Mouse (Mus musculus): ENCODE measurements around the gene Bglap. TPM values are rescaled to one million over a fixed set of nuclear protein-coding genes. Genes with fewer than 3 reads are reported as not detected.

The Bglap gene
- total RNA-seq, 2 experiments from 2014 or later: 1.4 TPM; not detected in 1

DNA sequence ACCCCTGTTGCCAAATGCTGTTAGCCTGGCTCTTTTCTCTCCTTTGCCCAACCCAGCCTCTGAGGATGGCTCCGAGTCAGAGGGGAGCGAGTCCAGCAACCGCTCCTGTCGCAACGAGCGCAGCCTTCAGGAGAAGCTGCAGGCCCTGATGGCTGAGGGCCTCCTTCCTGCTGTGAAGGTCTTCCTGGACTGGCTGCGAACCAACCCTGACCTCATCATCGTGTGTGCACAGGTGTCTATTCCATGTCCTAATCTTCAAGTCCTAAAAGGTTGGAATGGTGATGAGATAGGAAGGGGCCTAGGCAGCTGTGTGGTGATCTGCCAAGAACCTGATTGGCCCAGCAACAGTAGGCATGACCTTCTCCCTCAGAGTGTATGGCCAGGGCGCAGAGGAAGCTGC is 31.4 kb downstream of the Bglap start:
- no peak for DNase-seq (ENCODE audit: low spot score in 2 of 2)

DNA sequence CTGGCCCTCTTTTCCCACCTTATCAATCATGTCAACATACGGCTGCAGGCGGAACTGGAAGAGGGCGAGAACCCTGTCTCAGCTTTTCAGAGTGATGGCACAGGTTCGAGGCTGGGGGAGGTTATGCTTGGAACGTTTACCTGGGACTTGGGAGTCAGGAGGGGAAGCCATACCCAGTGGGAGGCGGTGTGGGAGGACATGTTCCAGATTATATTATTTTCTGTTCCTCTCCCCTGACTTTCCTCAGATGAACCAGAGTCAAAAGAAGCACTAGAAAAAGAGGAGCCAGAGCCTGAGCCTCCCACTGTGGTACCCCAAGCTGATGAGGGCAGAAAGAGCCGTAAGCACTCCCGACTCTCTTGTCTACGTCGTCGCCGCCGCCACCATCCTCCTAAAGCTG is 33.5 kb downstream of the Bglap start:
- DNase-seq (ENCODE audit: low spot score in 2 of 2): no peak

DNA sequence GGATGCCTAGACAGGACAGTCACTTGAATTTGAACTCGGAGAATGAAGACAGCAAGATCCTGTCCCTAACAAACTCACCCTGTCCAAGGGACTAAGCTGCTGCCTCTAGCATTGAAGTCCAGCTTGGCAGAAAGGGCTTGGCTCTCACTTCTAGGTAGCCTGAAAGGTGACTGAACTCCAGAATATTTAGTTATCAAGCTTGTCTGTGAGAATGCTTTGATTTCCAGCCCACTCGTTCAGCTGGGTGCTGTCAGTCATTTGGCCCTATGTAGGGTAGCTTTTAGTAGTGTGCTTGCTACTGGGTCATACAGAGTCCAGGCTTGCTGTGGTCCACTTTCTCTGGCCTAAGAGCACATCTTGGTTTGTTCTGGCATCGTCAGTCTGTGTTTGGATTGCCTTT is 45.3 kb downstream of the Bglap start:
- DNase-seq (ENCODE audit: low spot score in 2 of 2): no peak

DNA sequence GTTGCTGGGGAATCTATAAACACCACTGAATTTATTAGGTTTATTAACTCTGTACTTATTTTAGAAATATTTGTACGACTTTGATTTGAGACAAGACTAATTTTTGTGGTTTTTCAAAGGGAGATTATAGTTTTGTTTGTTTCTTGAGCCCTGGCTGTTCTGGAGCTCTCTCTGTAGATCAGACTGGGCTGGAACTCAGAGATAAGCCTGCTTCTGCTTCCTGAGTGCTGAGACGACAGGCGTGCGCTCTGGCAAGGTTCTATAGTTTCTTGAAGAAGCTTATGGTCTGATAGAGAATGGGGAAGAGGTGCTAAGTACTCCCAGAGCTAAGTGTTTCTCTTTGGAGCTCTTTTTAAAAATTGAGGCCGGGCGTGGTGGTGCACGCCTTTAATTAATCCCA is 45.9 kb downstream of the Bglap start:
- no peak for DNase-seq (ENCODE audit: low spot score in 2 of 2)

DNA sequence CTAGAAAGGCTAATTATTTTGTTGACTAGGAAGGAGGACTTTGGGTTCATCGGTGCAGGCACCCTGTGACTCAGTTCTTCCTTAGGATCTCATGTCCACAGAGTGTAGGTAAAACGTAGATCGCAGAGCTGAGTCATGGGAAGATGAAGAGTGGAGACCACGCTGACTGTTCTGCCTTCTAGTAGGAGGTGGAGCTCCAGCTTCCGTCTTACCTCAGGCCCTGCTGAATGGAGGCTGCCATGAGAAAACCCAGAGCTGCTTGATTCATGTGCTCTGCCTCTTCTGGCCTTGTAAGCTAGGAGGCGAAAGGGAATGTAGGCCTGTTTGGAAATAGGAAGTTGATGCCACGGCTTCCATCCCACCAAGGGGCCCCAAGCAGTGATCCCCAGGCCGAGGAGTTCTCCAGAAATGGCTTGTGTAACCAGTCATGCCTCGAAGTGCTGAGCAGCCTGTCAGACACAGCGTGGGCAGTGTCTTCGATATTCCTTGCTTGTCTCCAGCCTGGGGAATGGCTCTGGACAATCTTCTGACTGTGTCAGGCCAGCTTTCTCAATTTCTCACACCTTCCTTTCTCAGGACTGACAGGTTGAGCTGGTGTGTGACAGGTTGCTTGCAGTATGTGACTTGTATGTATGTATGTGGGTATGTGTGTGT is 46.8 kb downstream of the Bglap start:
- DNase-seq (ENCODE audit: low spot score in 2 of 2): no peak

DNA sequence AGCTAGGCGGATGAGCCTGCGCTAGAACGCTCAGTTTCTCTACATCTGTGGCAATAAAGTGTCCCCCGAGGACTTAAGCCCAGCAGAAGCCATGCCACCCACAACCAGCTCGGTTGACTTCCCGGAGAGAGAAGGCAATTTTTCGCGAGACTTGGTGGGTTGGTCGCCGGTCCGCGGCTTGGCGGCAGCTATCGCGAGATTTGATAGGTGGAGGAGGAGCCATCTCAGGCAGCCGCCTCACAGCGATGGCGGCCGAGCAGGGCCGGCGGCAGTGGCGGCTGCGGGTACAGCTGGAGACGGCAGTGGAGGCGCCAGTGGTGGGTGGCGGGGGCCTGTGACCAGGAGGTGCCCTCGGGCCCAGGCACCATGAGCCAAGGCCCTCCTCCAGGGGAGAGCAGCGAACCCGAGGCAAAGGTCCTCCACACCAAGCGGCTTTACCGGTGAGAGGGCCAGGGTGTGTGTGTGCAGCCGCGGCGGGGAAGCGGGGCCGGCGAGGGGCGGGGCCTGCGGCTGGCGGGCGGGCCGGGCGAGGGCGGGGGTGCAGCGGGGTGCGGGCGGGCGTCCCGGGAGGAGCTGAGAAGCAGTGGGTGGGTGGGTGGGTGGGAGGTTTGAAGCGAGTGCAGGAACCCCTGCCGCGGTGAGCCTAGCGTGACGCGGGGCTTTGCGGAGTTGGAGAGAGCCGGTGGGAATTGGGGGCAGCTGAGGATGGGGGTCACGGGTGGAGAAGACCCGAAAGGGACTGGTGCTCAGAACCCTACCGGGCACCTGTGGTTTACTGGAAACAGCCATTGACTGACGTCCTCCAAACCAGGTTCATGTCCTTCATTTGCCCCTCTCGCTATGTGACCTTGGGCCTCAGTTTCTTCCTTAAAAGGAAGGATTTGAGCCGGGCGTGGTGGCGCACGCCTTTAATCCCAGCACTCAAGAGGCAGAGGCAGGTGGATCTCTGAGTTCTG is 47.9 kb downstream of the Bglap start, which contains the start of the genes Tmem79 and Smg5:
Tmem79 (minus strand) TSS at position 91 of the 956 bp plus-strand sequence.
Smg5 (plus strand) TSS at position 203 of the 956 bp plus-strand sequence.
- peak; percentile 92 to 98 for DNase-seq (ENCODE audit: low spot score in 2 of 2)

DNA sequence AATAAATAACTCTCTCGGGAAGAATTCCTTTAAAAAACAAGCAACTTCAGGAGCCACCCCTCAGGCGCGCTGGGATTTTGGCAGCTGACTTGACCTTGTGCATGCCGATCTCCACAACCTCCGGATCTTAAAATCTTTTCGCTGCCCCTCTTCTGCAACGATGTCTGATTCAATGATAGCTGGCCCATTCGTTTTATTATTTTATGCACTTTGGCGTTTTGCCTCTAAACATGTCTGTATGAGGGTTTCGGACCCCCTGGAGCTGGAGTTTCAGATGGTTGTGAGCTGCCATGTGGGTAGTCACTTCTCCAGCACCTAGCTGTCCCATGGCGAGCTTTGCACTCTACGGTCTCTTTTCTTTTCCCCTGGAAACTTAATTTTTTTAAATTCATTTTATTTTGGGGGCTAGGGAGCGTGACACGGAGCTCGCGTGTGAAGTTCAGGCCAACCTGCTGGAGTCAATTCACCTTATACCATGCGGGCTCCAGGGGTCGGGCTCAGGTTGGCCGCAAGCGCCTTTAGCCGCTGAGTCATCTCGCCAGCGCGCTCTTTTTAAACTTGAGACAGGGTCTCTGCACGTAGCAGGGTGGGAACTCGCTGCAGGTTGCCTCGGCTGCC is 48.7 kb downstream of the Bglap start:
- DNase-seq (ENCODE audit: low spot score in 2 of 2): no peak

DNA sequence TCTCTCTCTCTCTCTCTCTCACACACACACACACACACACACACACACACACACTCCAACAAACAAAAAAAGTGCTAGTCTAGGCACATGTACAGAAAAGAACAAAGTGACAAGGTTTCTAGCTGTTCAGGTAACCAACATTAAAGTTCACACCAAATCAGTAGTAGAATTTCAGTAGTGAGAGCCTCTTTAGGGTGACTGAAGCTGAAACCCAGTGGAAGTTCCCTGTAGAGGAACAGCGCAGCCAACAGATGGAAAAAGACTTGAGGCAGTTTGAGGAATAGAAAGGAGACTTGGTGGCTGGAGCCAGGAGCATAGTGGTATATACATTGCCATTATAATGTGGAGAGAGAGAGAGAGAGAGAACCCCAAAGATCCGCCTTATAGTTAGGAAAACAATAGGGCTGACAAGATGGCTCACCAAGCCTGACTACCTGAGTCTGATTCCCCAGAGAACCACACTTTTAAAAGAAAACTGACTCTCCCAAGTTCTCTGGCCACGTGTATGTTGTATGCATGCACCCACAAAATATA is 49.3 kb downstream of the Bglap start:
- no peak for DNase-seq (ENCODE audit: low spot score in 2 of 2)

DNA sequence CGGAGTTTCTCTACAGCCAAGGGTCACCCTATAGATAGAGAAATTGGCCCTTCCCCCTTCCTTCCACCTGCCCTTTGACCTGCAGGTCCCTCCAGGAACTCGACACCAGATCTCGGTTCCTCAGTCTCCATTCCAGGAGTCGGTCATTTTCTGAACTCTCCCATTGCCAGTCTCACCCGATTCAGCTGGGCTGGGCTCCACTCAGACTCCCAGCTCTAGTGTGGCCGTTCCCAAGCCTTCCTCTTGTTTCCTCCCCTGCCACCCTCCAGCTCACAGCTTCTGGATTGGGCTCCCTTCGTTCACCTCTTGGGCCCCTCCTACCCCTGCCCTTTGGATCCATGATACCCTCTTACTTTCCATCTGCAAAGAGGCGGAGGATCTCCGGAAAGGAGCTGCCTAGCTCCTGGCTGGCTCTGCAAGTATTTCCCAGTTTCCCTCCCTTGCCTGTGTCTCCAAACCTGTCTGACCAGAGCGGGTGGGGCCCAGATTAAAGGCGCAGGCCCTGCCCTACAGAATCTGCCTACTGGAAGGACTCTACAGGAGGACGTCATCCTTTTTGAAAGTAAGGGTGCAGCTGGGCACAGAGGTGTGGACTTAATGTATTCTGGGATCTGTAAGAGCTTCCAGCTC is 50.1 kb downstream of the Bglap start:
- no peak for DNase-seq (ENCODE audit: low spot score in 2 of 2)

Other genes with a start within 250 kb of the Bglap start
- gene Mef2d, start 242.1 kb downstream of the Bglap start, total RNA-seq (2021): 100 to 1,000 TPM; 160 to 174 TPM
- gene Rhbg, start 129.8 kb downstream of the Bglap start, total RNA-seq (2021): under 1 TPM in 1 of 2 experiments, not detected in 1; 0.16 TPM
- gene Gm38392, start 97.3 kb downstream of the Bglap start, total RNA-seq (2021): under 1 TPM; 0.26 to 0.59 TPM
- gene Tsacc, start 87.5 kb downstream of the Bglap start, total RNA-seq (2021): 10 to 100 TPM; 10.9 to 12.5 TPM
- 100 to 1,000 TPM; 231 to 248 TPM for gene Cct3, start 87.3 kb downstream of the Bglap start, total RNA-seq (2021)
- 10 to 100 TPM; 64.8 to 76.3 TPM for gene Glmp, start 59.4 kb downstream of the Bglap start, total RNA-seq (2021)
- 1 to 10 TPM; 2.2 to 2.3 TPM for gene Tmem79, start 48.3 kb downstream of the Bglap start, total RNA-seq (2021)
- gene Smg5, start 48.2 kb downstream of the Bglap start, total RNA-seq (2021): 10 to 100 TPM; 46.1 to 46.4 TPM
- 1 to 10 TPM; 1.6 to 1.8 TPM for gene Paqr6, start 19.9 kb downstream of the Bglap start, total RNA-seq (2021)
- gene Bglap3, start 11.7 kb downstream of the Bglap start, total RNA-seq (2021): under 1 TPM in 1 of 2 experiments, not detected in 1; 0.27 TPM
- not detected for gene Bglap2, start 5.8 kb downstream of the Bglap start, total RNA-seq (2021)
- gene Pmf1, start 25.9 kb upstream of the Bglap start, total RNA-seq (2021): 10 to 100 TPM; 52.2 to 59.1 TPM
- gene Slc25a44, start 40.7 kb upstream of the Bglap start, total RNA-seq (2021): 10 to 100 TPM; 12.1 to 13.3 TPM
- 1 to 10 TPM; 3.0 to 4.4 TPM for gene Sema4a, start 76.7 kb upstream of the Bglap start, total RNA-seq (2021)
- 100 to 1,000 TPM; 355 to 365 TPM for gene Lmna, start 125.5 kb upstream of the Bglap start, total RNA-seq (2021)
- gene Mex3a, start 147.9 kb upstream of the Bglap start, total RNA-seq (2021): 10 to 100 TPM; 12.9 to 13.1 TPM
- under 1 TPM; 0.57 to 0.91 TPM for gene Rab25, start 163.8 kb upstream of the Bglap start, total RNA-seq (2021)
- gene Lamtor2, start 168.6 kb upstream of the Bglap start, total RNA-seq (2021): 10 to 100 TPM; 78.5 to 81.4 TPM
- gene Ubqln4, start 169.3 kb upstream of the Bglap start, total RNA-seq (2021): 10 to 100 TPM; 54.9 to 58.0 TPM
- 100 to 1,000 TPM; 150 to 159 TPM for gene Ssr2, start 191.4 kb upstream of the Bglap start, total RNA-seq (2021)
- 100 to 1,000 TPM; 161 to 166 TPM for gene Arhgef2, start 221.5 kb upstream of the Bglap start, total RNA-seq (2021)

Measured in gastrocnemius, postnatal 4 days (tissue).